Mouse (Mus musculus) megakaryocyte, embryonic 14.5 days (primary cell): ENCODE measurements around the gene Znhit6.

Experiments used
- FLI1 ChIP-seq: IDR thresholded peaks from 2 replicates; pipeline ENCODE4 v1.6.1; 2012; ENCODE audit warnings: low read length, inconsistent platforms, mixed read lengths
- GATA1 ChIP-seq: IDR thresholded peaks from 3 replicates; pipeline ENCODE4 v1.6.1; 2012; ENCODE audit warnings: mixed read lengths, low read length, inconsistent platforms, borderline replicate concordance

DNA sequence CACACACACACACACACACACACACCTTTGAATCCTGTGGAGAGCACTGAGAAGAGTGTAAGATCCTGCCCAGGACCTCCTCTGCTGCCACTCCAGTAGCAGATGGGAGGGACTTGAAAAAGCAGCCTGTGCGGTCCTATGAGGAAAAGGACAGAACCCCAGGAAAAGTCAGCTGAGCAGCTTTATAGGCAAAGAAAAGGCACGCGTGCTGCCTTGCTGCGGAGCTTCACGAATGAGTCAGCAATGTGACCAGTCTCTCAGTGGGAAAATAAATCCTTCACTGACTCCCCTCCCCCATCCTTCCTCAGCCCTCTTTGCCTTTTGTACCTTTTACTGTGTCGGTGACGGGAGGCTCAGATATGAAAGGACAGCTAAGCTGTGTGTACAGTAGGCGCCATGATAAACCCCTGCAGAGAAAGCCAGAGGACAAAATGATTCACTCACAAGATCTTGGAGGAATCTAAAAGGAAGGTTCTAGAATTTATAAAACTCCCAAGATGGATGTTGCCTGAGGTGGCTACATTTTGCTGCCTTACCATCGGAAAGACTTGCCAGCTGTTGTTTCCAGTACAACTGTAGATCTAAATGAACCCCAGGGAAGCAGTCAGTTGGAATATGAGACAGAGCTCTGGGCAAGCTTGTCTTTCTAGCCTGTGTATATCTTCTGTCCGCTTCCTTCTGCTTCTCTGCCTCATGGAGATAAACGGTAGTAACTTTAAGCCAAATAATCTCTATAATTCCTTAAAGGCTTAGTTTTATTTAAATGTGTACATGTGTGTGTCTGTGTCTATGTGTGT, 26.6 kb downstream of the Znhit6 start:
- TF ChIP-seq GATA1 (no peak), FLI1 (no peak)
